Mouse (Mus musculus): ENCODE data around the gene Olfr697. TPM values are rescaled to one million over a fixed set of nuclear protein-coding genes. Genes with fewer than 3 reads are reported as not detected.
"Not testable (repeated sequence)": the region's sequence is repeated elsewhere in the genome, so short reads cannot be mapped to it uniquely, and the experiment has no call there.

Olfr697 gene
- polyA plus RNA-seq (2015; fragmentation: Nextera tagmentation; extraction: Ambion mirVana): not detected in 2 replicates

GRCm38 (mm10) chr7:106742343-106742742 is at the start of gene Olfr697:
Olfr697 (minus strand) TSS chr7:106742443.
- Histone ChIP-seq H3K9ac (no peak within 1 kb of the TSS), H3K9me3 (0 out of 2 replicates have a peak, but pooled peaks cover 2% of the 10 kb centered on the region), H3K36me3 (no peaks in the 10 kb centered on the region), H3K27ac (replicated peaks) (no peak within 1 kb of the TSS), H3K4me1 (no peaks in the 10 kb centered on the region), H3K4me3 (no peak within 1 kb of the TSS), H3K27me3 (replicated peaks) (no peaks in the 10 kb centered on the region), H3K4me2 (no peak within 1 kb of the TSS)
- 65% methylated on average over 1 of the region's 1 CpGs for WGBS
- no peak for ATAC-seq (ENCODE audit: extremely low read depth, insufficient number of reproducible peaks, low FRiP score, low TSS enrichment)

GRCm38 (mm10) chr7:106788330-106788729 is 46.1 kb upstream of the Olfr697 start:
- H3K9ac ChIP-seq: no peak overlapping the region
- H3K9me3 ChIP-seq: no peaks in the 10 kb centered on the region
- no peak overlapping the region for H3K4me2 ChIP-seq
- H3K27me3 ChIP-seq (replicated peaks): no peaks in the 10 kb centered on the region
- no peaks in the 10 kb centered on the region for H3K36me3 ChIP-seq
- ATAC-seq (ENCODE audit: extremely low read depth, insufficient number of reproducible peaks, low FRiP score, low TSS enrichment): no peak
- no peaks in the 10 kb centered on the region for H3K4me1 ChIP-seq
- H3K27ac ChIP-seq (replicated peaks): no peak overlapping the region
- no peak overlapping the region for H3K4me3 ChIP-seq

GRCm38 (mm10) chr7:106761008-106761407 is 18.8 kb upstream of the Olfr697 start:
- not testable (repeated sequence) for H3K27ac ChIP-seq (replicated peaks); H3K9ac ChIP-seq; H3K36me3 ChIP-seq; H3K4me2 ChIP-seq; H3K4me1 ChIP-seq; H3K27me3 ChIP-seq (replicated peaks); ATAC-seq (ENCODE audit: extremely low read depth, insufficient number of reproducible peaks, low FRiP score, low TSS enrichment); H3K9me3 ChIP-seq; H3K4me3 ChIP-seq
- 84% methylated on average over 2 of the region's 2 CpGs for WGBS

GRCm38 (mm10) chr7:106758800-106759199 is 16.6 kb upstream of the Olfr697 start:
- Histone ChIP-seq H3K4me3 (no peak overlapping the region), H3K27ac (replicated peaks) (no peak overlapping the region), H3K27me3 (replicated peaks) (no peaks in the 10 kb centered on the region), H3K4me2 (no peak overlapping the region), H3K4me1 (no peaks in the 10 kb centered on the region), H3K36me3 (no peaks in the 10 kb centered on the region), H3K9me3 (peaks cover 4% of the 10 kb centered on the region; the same call in 1 of the 2 replicates), H3K9ac (no peak overlapping the region)
- 80% methylated on average over 2 of the region's 2 CpGs for WGBS
- no peak for ATAC-seq (ENCODE audit: extremely low read depth, insufficient number of reproducible peaks, low FRiP score, low TSS enrichment)

DNA sequence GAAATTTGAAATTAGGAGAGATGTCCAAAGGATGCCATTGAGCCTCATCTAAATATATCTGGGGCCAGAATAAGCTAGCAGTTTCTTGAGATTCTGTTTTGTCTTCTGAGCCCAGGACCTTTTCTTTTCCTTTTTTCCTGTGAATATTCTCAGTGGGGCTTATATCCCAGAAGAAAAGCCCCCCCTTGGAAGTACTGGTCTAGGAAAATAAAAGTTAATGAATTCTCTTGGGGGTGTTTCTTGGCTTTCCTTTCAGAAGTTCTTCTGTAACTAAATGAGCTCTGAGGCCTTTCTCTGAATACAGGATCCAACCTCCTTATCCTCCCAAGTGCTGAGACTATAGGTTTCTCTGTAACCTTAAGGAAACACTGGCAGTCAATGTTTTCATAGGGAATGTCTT is 13.1 kb upstream of the Olfr697 start, which contains the start of gene Olfr698:
Gene Olfr698 (minus strand): TSS at position 101 of the 400 bp plus-strand sequence.
- H3K4me3 ChIP-seq: no peak within 1 kb of the TSS
- H3K9ac ChIP-seq: no peak within 1 kb of the TSS
- no peak for ATAC-seq (ENCODE audit: extremely low read depth, insufficient number of reproducible peaks, low FRiP score, low TSS enrichment)
- H3K36me3 ChIP-seq: no peaks in the 10 kb centered on the region
- H3K4me1 ChIP-seq: no peaks in the 10 kb centered on the region
- H3K4me2 ChIP-seq: no peak within 1 kb of the TSS
- peaks cover 4% of the 10 kb centered on the region; the same call in 1 of the 2 replicates for H3K9me3 ChIP-seq
- no peaks in the 10 kb centered on the region for H3K27me3 ChIP-seq (replicated peaks)
- no peak within 1 kb of the TSS for H3K27ac ChIP-seq (replicated peaks)

DNA sequence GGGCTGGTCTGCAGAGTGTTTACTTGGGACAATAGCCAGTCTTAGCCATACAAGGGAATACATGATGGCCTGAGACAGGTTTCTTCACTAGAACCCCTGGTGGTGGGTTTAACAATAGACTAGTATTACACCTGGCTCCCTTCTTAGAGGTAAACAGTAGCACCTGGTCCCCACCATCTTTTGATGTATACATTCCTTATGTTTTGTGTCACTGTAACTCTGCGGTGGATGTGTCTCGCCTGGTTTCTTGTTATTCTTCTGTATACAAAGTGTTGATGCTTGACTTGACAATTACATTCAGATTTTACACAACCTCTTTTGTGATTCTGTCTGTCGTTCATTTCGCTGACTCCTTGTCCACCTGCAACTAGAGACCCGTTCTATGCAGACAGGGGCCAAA is 3.6 kb upstream of the Olfr697 start:
- Histone ChIP-seq H3K27ac (replicated peaks) (no peak overlapping the region), H3K36me3 (no peaks in the 10 kb centered on the region), H3K4me3 (no peak overlapping the region), H3K9ac (no peak overlapping the region), H3K4me2 (no peak overlapping the region), H3K4me1 (no peaks in the 10 kb centered on the region), H3K27me3 (replicated peaks) (no peaks in the 10 kb centered on the region), H3K9me3 (0 out of 2 replicates have a peak, but pooled peaks cover 2% of the 10 kb centered on the region)
- WGBS: 78% methylated on average over 5 of the region's 5 CpGs
- ATAC-seq (ENCODE audit: extremely low read depth, insufficient number of reproducible peaks, low FRiP score, low TSS enrichment): no peak

- Histone ChIP-seq H3K27ac (replicated peaks) (no peak overlapping the region), H3K9ac (no peak overlapping the region), H3K4me3 (no peak overlapping the region), H3K27me3 (replicated peaks) (no peaks in the 10 kb centered on the region), H3K36me3 (no peaks in the 10 kb centered on the region), H3K4me2 (no peak overlapping the region), H3K4me1 (no peaks in the 10 kb centered on the region), H3K9me3 (no peaks in the 10 kb centered on the region)
- no peak for ATAC-seq (ENCODE audit: extremely low read depth, insufficient number of reproducible peaks, low FRiP score, low TSS enrichment)
Measured at GRCm38 (mm10) chr7:106737028-106737427, 5.2 kb downstream of the Olfr697 start.

- H3K4me3 ChIP-seq: no peak overlapping the region
- no peak overlapping the region for H3K27ac ChIP-seq (replicated peaks)
- no peaks in the 10 kb centered on the region for H3K27me3 ChIP-seq (replicated peaks)
- no peak for ATAC-seq (ENCODE audit: extremely low read depth, insufficient number of reproducible peaks, low FRiP score, low TSS enrichment)
- no peak overlapping the region for H3K4me2 ChIP-seq
- WGBS: 67% methylated on average over 2 of the region's 2 CpGs
- no peak overlapping the region for H3K9ac ChIP-seq
- H3K4me1 ChIP-seq: no peaks in the 10 kb centered on the region
- H3K9me3 ChIP-seq: no peaks in the 10 kb centered on the region
- H3K36me3 ChIP-seq: no peaks in the 10 kb centered on the region
Measured at GRCm38 (mm10) chr7:106733717-106734116, 8.5 kb downstream of the Olfr697 start.

DNA sequence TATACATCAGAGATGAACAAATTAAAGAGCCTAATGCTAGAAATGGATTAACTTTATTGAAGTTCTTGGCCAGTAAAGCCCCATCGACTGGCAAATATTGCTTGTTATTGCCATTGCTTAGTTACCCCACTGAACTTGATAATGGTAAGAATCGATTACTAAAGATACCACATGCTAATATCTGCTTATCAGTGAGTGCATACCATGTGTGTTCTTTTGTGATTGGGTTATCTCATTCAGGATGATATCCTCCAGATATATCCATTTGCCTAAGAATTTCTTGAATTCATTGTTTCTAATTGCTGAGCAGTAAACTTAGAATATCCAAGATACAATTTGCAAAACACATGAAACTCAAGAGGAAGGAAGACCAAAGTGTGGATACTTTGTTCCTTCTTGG is 16.6 kb downstream of the Olfr697 start:
- H3K9me3 ChIP-seq; H3K4me1 ChIP-seq; H3K4me2 ChIP-seq; H3K9ac ChIP-seq; H3K27ac ChIP-seq (replicated peaks); ATAC-seq (ENCODE audit: extremely low read depth, insufficient number of reproducible peaks, low FRiP score, low TSS enrichment); H3K36me3 ChIP-seq; H3K27me3 ChIP-seq (replicated peaks); H3K4me3 ChIP-seq: not testable (repeated sequence)
- WGBS: 72% methylated on average over 2 of the region's 2 CpGs

DNA sequence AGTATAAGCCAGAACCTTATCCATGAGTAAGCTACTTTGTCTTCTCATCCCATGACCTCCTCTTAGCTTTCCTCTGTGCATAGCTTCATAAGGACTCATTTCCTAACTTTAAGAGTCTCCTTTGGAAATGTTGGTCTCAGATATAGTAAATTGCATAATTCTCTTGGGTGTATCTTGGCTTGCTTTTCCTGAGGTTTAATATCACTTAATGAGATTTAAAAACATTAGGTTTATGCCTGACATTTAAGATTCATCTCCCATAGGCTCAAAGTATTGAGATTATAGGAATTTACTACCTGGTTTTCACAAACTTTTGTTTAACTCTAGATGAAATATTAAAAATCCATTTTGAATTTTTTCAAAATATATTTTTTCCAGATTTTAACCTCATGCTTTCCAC is 25.9 kb downstream of the Olfr697 start, which contains the start of gene Olfr695:
Gene Olfr695 (minus strand): TSS at position 101 of the 400 bp plus-strand sequence.
- ATAC-seq (ENCODE audit: extremely low read depth, insufficient number of reproducible peaks, low FRiP score, low TSS enrichment): no peak
- Histone ChIP-seq H3K4me2 (no peak within 1 kb of the TSS), H3K36me3 (no peaks in the 10 kb centered on the region), H3K4me1 (no peaks in the 10 kb centered on the region), H3K27me3 (replicated peaks) (no peaks in the 10 kb centered on the region), H3K27ac (replicated peaks) (no peak within 1 kb of the TSS), H3K9me3 (no peaks in the 10 kb centered on the region), H3K4me3 (no peak within 1 kb of the TSS), H3K9ac (no peak within 1 kb of the TSS)

- Histone ChIP-seq H3K27me3 (replicated peaks) (no peaks in the 10 kb centered on the region), H3K9me3 (no peaks in the 10 kb centered on the region), H3K4me1 (no peaks in the 10 kb centered on the region), H3K27ac (replicated peaks) (no peak overlapping the region), H3K4me3 (no peak overlapping the region), H3K36me3 (no peaks in the 10 kb centered on the region), H3K4me2 (no peak overlapping the region), H3K9ac (no peak overlapping the region)
- WGBS: 75% methylated on average over 6 of the region's 6 CpGs
- no peak for ATAC-seq (ENCODE audit: extremely low read depth, insufficient number of reproducible peaks, low FRiP score, low TSS enrichment)
Measured at GRCm38 (mm10) chr7:106711463-106711862, 30.8 kb downstream of the Olfr697 start.

GRCm38 (mm10) chr7:106707705-106708104 is 34.5 kb downstream of the Olfr697 start:
- not testable (repeated sequence) for H3K36me3 ChIP-seq, H3K9me3 ChIP-seq

More at GRCm38 (mm10) chr7:106707705-106708104, 34.5 kb downstream of the Olfr697 start:
- not testable (repeated sequence) for H3K4me3 ChIP-seq; H3K27ac ChIP-seq (replicated peaks); H3K4me1 ChIP-seq; ATAC-seq (ENCODE audit: extremely low read depth, insufficient number of reproducible peaks, low FRiP score, low TSS enrichment); H3K27me3 ChIP-seq (replicated peaks); H3K9ac ChIP-seq; H3K4me2 ChIP-seq
- 84% methylated on average over 10 of the region's 10 CpGs for whole genome bisulfite sequencing
